Mouse (Mus musculus) gastrocnemius, postnatal 36 days (tissue): ENCODE data around the gene Kdm4b. TPM values are rescaled to one million over a fixed set of nuclear protein-coding genes. Genes with fewer than 3 reads are reported as not detected.

Source experiments
- DNase-seq, 2 experiments: peaks; one replicate each; pipeline ENCODE4 v3.0.0; 2022
- intact Hi-C: fragments of 180-260 bp; cut with DNase I; formaldehyde crosslinking; loops from one replicate; pipeline ENCODE4 v1.15.1; 2025
- microRNA-seq, 2 experiments: library from miRNA; unstranded; fragments of <30 nt; microRNA quantifications; one replicate each; pipeline ENCODE4 v1.2.0; 2021
- total RNA-seq, 2 experiments: library from RNA; stranded (reverse); gene quantifications; 2 replicates each; pipeline ENCODE4 v1.2.3; 2021

Kdm4b gene
- total RNA-seq, 2 experiments from 2014 or later: 26.0 to 29.8 TPM

DNA sequence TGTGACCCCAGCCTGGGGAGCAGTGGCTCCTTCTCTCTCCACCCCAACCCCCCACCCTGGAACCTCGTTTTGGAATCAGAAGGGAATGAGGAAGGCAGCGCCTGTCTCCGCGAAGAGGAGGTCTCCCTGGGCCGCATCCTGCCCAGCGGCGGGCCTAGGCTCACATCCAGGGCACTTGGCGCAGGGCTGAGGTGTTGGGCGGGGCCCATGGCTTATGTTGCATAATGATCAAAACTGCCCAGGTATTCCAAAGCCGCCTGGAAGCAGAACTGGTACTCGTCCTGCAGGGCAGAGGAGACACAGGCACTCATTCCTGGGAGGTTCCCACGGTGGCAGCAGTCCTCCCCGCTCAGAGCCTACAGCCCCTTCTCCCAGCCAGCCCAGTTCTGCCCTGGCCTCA, 87.3 kb downstream of the Kdm4b start:
- DNase-seq: no peak
- intact Hi-C loops: no loop called here

GRCm38 (mm10) chr17:56414785-56415184, 88.9 kb downstream of the Kdm4b start:
- intact Hi-C loops: no loop called here
- DNase-seq: no peak

- no peak for DNase-seq
- intact Hi-C loops: no loop called here
Measured at GRCm38 (mm10) chr17:56418304-56418703, 92.4 kb downstream of the Kdm4b start.

- DNase-seq: no peak
- intact Hi-C loops: loop anchor here (5.0 kb wide), 1 partner anchor 58 kb away; no protein-coding TSS in a partner anchor
Measured at GRCm38 (mm10) chr17:56420022-56420421, 94.2 kb downstream of the Kdm4b start.

DNA sequence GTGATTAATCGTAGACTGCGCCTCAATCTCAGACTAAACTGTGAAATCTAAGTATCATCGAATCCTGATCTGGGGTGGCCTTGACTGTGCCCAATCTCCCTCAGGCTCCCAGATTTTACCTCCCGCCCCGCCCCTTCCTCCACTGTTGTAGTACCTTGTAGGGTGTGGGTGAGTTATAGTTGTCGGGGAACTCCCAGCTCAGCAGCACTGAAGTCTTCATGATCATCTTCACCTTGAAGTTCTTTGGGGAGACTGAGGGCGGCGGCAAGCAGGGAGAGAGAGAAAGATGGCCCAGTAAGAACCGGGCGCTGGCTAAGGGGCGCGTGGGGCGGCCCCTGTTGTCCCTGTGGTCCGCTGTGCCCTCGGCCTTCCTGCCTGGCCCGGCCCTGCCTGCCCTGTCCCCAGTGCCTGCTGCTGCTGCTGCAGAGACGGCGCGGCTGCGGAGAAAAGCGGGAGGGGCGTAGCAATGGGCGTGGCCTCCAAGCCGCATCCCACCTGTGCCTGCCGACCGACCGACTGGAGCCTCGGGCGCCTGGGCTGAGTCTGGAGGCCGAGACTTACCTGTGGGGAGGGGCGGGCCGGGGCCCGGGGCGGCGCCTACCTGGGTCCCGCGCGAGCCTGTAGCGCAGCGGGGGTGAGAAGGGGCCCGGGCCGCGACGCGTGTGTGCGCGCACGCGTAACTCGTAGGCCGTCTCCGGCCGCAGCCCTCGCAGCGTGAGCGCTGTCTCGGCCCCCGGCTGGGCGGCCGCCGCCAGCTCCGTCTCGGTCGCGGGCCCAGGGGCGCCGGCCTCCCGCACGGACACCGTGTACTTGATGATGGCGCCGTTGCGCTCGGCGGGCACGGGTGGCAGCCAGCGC, 99.1 kb downstream of the Kdm4b start:
- intact Hi-C loops: loop anchor here (1.0 to 5.0 kb wide), 3 partner anchors 54 to 127 kb away; partner anchors contain the start of gene Gm20219
- DNase-seq: peak in 1 of 2 experiments; percentile 41

- DNase-seq: peak; percentile 65 to 74
- intact Hi-C loops: loop anchor here (1.0 to 5.0 kb wide), 2 partner anchors 54 to 127 kb away; partner anchors contain the start of gene Gm20219
Measured at GRCm38 (mm10) chr17:56425584-56425914, 99.7 kb downstream of the Kdm4b start.

DNA sequence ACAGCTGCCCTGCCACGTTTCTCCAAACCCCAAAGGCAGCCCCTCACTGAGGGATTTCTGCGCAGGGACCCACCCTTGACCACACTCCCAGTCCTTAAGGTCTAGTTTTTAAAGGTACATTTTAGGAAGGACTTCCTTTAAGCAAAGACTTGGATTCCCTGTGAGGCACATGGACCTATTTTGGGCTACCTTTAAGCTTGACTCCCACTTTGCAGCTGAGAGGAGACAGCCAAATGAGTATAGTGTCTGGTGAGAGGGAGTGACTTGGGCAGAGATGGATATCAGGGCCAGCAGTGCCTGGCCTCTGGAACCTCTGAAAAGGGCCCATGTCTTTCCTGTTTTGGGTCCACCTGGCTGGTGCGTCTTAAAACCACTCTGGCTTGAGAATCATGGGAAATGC, 100.1 kb downstream of the Kdm4b start:
- no peak for DNase-seq
- intact Hi-C loops: loop anchor here (1.0 to 5.0 kb wide), 3 partner anchors 19 to 126 kb away; partner anchors contain the start of gene Gm20219

DNA sequence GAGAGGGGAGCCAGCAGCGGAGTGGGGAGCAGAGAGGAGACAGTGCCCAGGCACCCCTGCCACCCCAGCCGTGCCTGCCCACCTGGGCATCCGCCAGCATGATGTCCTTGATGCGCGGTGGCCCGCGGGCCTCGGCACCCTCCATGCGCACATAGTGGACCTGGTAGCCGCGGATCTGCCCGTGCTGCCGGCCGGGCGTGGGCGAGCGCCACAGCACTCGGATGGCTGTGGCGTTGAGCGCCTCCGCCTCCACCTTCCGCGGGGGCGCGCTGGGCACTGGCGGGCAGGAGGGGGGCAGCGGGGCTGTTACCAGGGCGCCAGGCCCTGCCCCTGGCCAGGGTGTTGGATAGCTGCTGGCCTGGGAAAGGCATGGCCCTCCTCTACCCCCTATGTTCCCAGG, 102.0 kb downstream of the Kdm4b start:
- intact Hi-C loops: loop anchor here (2.0 to 5.0 kb wide), 2 partner anchors 43 to 124 kb away; partner anchors contain the start of gene Gm20219
- DNase-seq: no peak

DNA sequence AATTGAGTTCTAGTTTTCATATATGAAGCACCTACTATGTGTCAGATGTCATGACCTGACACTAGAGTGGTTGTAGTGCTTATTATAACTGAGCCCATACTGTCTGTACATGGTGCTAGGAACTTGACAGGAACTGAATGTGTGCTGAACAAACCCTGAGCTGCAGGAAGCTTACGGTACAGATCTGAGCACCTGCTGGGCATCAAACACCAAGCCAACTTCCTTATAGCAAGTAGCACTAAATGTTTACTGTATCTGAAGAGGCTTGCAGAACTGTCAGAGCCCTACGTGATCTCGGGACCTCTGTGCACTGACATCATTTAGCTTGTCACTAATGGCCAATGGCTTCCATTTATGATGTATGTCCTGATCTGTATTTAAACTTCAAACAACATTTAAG, 105.7 kb downstream of the Kdm4b start:
- intact Hi-C loops: loop anchor here (5.0 kb wide), 1 partner anchor 101 kb away; no protein-coding TSS in a partner anchor
- DNase-seq: no peak

DNA sequence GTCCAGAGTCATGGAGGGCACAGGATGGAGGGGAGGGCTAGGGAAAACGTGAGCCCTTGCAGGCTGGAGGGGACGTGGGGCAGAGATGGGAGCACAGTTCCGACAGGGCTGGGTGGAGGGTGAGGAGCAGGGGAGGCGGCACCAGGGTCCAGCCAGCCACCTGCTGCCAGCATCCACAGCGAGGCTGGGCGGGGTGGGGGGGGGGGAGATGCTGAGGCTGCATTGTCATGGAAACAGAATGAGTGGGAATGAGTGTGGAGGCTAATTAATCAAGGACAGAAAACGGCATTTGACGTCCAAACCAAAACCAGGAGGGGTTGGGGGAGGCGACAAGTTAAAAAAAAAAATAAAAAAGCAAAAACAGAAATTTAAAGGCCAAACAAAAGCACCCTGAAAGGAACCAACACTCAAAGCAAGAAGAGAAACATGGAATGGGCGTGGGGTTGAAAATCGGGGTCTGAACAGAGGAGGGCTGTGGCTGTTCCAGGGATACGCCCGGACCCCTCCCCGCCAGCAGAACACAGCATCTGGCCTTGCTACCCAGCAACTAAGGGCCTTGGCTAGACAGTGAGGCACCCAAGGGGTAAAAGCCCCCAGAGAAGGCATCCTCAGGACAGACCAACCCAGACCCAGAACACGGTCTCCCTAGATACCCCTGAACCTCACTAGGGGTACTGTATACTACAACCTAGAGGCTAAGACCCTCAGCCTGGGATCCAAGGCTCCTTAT, 114.0 kb downstream of the Kdm4b start:
- intact Hi-C loops: no loop called here
- DNase-seq: no peak

- DNase-seq: no peak
- intact Hi-C loops: no loop called here
Measured at GRCm38 (mm10) chr17:56442316-56442715, 116.5 kb downstream of the Kdm4b start.

DNA sequence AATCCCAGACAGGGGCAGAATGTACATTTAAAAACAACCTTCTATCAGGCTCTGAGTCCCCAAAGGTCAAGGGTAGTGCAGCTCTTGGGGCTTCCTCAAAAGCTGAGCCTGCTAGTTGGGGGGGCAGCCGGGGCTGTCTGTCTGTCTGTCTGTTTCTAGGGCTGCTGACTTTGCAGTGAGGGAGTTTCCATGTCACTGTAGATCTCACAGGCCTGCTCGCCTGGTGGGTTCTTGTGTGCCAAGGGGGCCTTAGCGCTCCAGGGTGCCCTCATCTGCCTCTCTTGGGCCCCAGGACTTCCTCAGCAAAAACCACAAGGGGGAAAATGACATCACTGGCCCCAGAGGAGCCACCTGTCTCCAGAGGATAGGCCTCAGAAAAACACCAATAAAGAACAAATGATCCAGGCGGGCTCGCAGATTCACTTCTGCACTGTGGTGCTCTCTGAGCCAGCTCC, 117.5 kb downstream of the Kdm4b start:
- intact Hi-C loops: no loop called here
- DNase-seq: no peak

- DNase-seq: no peak
- intact Hi-C loops: loop anchor here (1.0 kb wide), 1 partner anchor 18 kb away; no protein-coding TSS in a partner anchor
Measured at GRCm38 (mm10) chr17:56444771-56445170, 118.9 kb downstream of the Kdm4b start.

GRCm38 (mm10) chr17:56445397-56445796, 119.5 kb downstream of the Kdm4b start:
- DNase-seq: no peak
- intact Hi-C loops: loop anchor here (1.0 kb wide), 1 partner anchor 19 kb away; no protein-coding TSS in a partner anchor

GRCm38 (mm10) chr17:56447716-56448115, 121.9 kb downstream of the Kdm4b start:
- intact Hi-C loops: no loop called here
- DNase-seq: no peak

Small RNA genes within 50 kb of the gene (microRNA-seq; reads per million reads assigned to microRNA genes)
- 0 to 0.72 reads per million in 2 experiments for gene Mir6977

Other genes starting within 250 kb of the Kdm4b start
- gene Hdgfl2, start 246.4 kb upstream of the Kdm4b start, total RNA-seq: 10 to 100 TPM; 20.2 to 26.5 TPM
- gene Plin4, start 216.3 kb upstream of the Kdm4b start, total RNA-seq: 100 to 1,000 TPM; 242 to 290 TPM
- 10 to 100 TPM; 26.5 to 43.5 TPM for gene Plin5, start 208.5 kb upstream of the Kdm4b start, total RNA-seq
- 10 to 100 TPM; 14.9 to 15.7 TPM for gene Lrg1, start 204.1 kb upstream of the Kdm4b start, total RNA-seq
- 1 to 10 TPM; 2.8 to 2.9 TPM for gene Sema6b, start 185.7 kb upstream of the Kdm4b start, total RNA-seq
- under 1 TPM; 0.41 to 0.64 TPM for gene Tnfaip8l1, start 163.6 kb upstream of the Kdm4b start, total RNA-seq
- gene Mydgf, start 142.1 kb upstream of the Kdm4b start, total RNA-seq: 10 to 100 TPM; 16.9 to 17.6 TPM
- gene Dpp9, start 107.2 kb upstream of the Kdm4b start, total RNA-seq: 10 to 100 TPM; 31.6 to 32.2 TPM
- gene Fem1a, start 69.3 kb upstream of the Kdm4b start, total RNA-seq: 100 to 1,000 TPM; 152 TPM
- gene Ticam1, start 49.3 kb upstream of the Kdm4b start, total RNA-seq: 1 to 10 TPM; 2.0 to 3.2 TPM
- gene Plin3, start 33.2 kb upstream of the Kdm4b start, total RNA-seq: 10 to 100 TPM; 44.4 to 45.7 TPM
- not detected for gene Arrdc5, start 25.8 kb upstream of the Kdm4b start, total RNA-seq
- gene Uhrf1, start 22.7 kb upstream of the Kdm4b start, total RNA-seq: 1 to 10 TPM; 1.4 to 3.0 TPM
- gene Ptprs, start 150.4 kb downstream of the Kdm4b start, total RNA-seq: 10 to 100 TPM; 35.0 to 45.6 TPM
- gene Znrf4, start 186.4 kb downstream of the Kdm4b start, total RNA-seq: not detected
- under 1 TPM; 0.27 to 0.74 TPM for gene Gm20219, start 228.3 kb downstream of the Kdm4b start, total RNA-seq